Mouse (Mus musculus): ENCODE results near the gene Acp4.
"Not testable (repeated sequence)": the region's sequence is repeated elsewhere in the genome, so short reads cannot be mapped to it uniquely, and the experiment has no call there.

Acp4 gene

GRCm38 (mm10) chr7:44257278-44257677 is at the start of gene Acp4:
Gene Acp4, minus strand, starts transcription at chr7:44257378.
- no peak for DNase-seq

GRCm38 (mm10) chr7:44306516-44307240 is 49.5 kb upstream of the Acp4 start, which contains the start of gene Clec11a:
Gene Clec11a, minus strand, starts transcription at chr7:44306902.
- peak; percentile 12 for DNase-seq

GRCm38 (mm10) chr7:44305686-44306085 is 48.5 kb upstream of the Acp4 start:
- no peak for DNase-seq

- peak; percentile 95 for DNase-seq
Measured at GRCm38 (mm10) chr7:44304775-44305641, 47.8 kb upstream of the Acp4 start.

- DNase-seq: no peak
Measured at GRCm38 (mm10) chr7:44304463-44304774, 47.2 kb upstream of the Acp4 start.

- peak; percentile 14 for DNase-seq
Measured at GRCm38 (mm10) chr7:44303346-44304340, 46.5 kb upstream of the Acp4 start.

- not testable (repeated sequence) for DNase-seq
Measured at GRCm38 (mm10) chr7:44297501-44297900, 40.3 kb upstream of the Acp4 start.

GRCm38 (mm10) chr7:44291418-44291817 is 34.2 kb upstream of the Acp4 start:
- DNase-seq: no peak

GRCm38 (mm10) chr7:44290986-44291385 is 33.8 kb upstream of the Acp4 start:
- no peak for DNase-seq

GRCm38 (mm10) chr7:44287760-44288159 is 30.6 kb upstream of the Acp4 start:
- DNase-seq: no peak

GRCm38 (mm10) chr7:44281586-44281985 is 24.4 kb upstream of the Acp4 start:
- DNase-seq: no peak

- no peak for DNase-seq
Measured at GRCm38 (mm10) chr7:44280959-44281358, 23.8 kb upstream of the Acp4 start.

GRCm38 (mm10) chr7:44277250-44277622 is 20.1 kb upstream of the Acp4 start:
- peak; percentile 65 for DNase-seq

- DNase-seq: no peak
Measured at GRCm38 (mm10) chr7:44276461-44277249, 19.5 kb upstream of the Acp4 start.

GRCm38 (mm10) chr7:44275546-44275945 is 18.4 kb upstream of the Acp4 start:
- DNase-seq: no peak

- DNase-seq: no peak
Measured at GRCm38 (mm10) chr7:44274096-44274495, 16.9 kb upstream of the Acp4 start.

GRCm38 (mm10) chr7:44273446-44273845 is 16.3 kb upstream of the Acp4 start:
- DNase-seq: no peak

- no peak for DNase-seq
Measured at GRCm38 (mm10) chr7:44272546-44272945, 15.4 kb upstream of the Acp4 start.

GRCm38 (mm10) chr7:44271309-44271708 is 14.1 kb upstream of the Acp4 start:
- DNase-seq: no peak

GRCm38 (mm10) chr7:44269397-44269796 is 12.2 kb upstream of the Acp4 start:
- DNase-seq: no peak

GRCm38 (mm10) chr7:44268117-44268516 is 10.9 kb upstream of the Acp4 start:
- DNase-seq: no peak

All from thymus, postnatal 4 days (tissue).